Mouse (Mus musculus) ES-E14 (cell line): ENCODE measurements around the gene Ltf. TPM values are rescaled to one million over a fixed set of nuclear protein-coding genes. Genes with fewer than 3 reads are reported as not detected.

Experiments
- DNase-seq: peaks from one replicate; pipeline ENCODE4 v3.0.0-alpha.2; 2013; ENCODE audit warnings: low read depth, low spot score
- H3K27ac ChIP-seq: 2 replicates; pipeline ENCODE4 v1.5.1; 2012; ENCODE audit warnings: low read depth, mild to moderate bottlenecking, low read length, moderate library complexity, mixed read lengths; ENCODE audit not compliant: poor library complexity, insufficient read depth, severe bottlenecking
- H3K36me3 ChIP-seq: 2 replicates; pipeline ENCODE4 v1.6.1; 2012; ENCODE audit warnings: mild to moderate bottlenecking, low read length, moderate library complexity, mixed read lengths; ENCODE audit not compliant: control insufficient read depth, poor library complexity, insufficient read depth, severe bottlenecking
- H3K4me1 ChIP-seq, 2 experiments: fragments of 150-350 bp in 1 of 2; sonication (generic) in 1 of 2; 2 replicates each; pipeline ENCODE4 v1.6.1; 2012; ENCODE audit warnings: low read length in 2 of 2, mild to moderate bottlenecking in 1 of 2, mixed read lengths in 1 of 2; ENCODE audit not compliant: control insufficient read depth in 2 of 2, insufficient read depth in 2 of 2, poor library complexity in 1 of 2
- H3K4me3 ChIP-seq, 2 experiments: fragments of 150-350 bp in 1 of 2; sonication (generic) in 1 of 2; 2 replicates each; pipeline ENCODE4 v1.5.1; 2012; ENCODE audit warnings: low read length in 2 of 2, low read depth in 1 of 2, mild to moderate bottlenecking in 1 of 2, mixed read lengths in 1 of 2; ENCODE audit not compliant: insufficient read depth in 1 of 2, poor library complexity in 1 of 2, severe bottlenecking in 1 of 2
- H3K9ac ChIP-seq: 2 replicates; pipeline ENCODE4 v1.6.1; 2012; ENCODE audit warnings: low read depth, mild to moderate bottlenecking, low read length, mixed read lengths; ENCODE audit not compliant: poor library complexity, insufficient read depth, severe bottlenecking
- H3K9me3 ChIP-seq: fragments of 150-350 bp; sonication (generic); 2 replicates; pipeline ENCODE4 v1.6.1; 2012; ENCODE audit warnings: low read depth, mild to moderate bottlenecking, low read length; ENCODE audit not compliant: control insufficient read depth, insufficient read depth
- CHD2 ChIP-seq: IDR thresholded peaks from 2 replicates; pipeline ENCODE4 v1.6.1; 2014; ENCODE audit warnings: mild to moderate bottlenecking, low read depth, low read length, inconsistent platforms
- HCFC1 ChIP-seq: IDR thresholded peaks from 2 replicates; pipeline ENCODE4 v1.6.1; 2012; ENCODE audit warnings: low read length, inconsistent platforms, borderline replicate concordance; ENCODE audit not compliant: insufficient read depth
- MAFK ChIP-seq: IDR thresholded peaks from 2 replicates; pipeline ENCODE4 v1.6.1; 2014; ENCODE audit warnings: mild to moderate bottlenecking, low read depth, low read length, inconsistent platforms; ENCODE audit not compliant: insufficient read depth
- ZC3H11A ChIP-seq: IDR thresholded peaks from 2 replicates; pipeline ENCODE4 v1.6.1; 2012; ENCODE audit warnings: low read depth, mild to moderate bottlenecking, inconsistent platforms, low read length, borderline replicate concordance
- ZNF384 ChIP-seq: IDR thresholded peaks from 2 replicates; pipeline ENCODE4 v1.6.1; 2012; ENCODE audit warnings: low read depth, low read length, inconsistent platforms
- in situ Hi-C, 2 experiments: fragments of 600-800 bp; cut with MboI; formaldehyde crosslinking; loops; one replicate each; pipeline ENCODE4 v1.15.1; 2025; ENCODE audit warnings: low sequenced_read_pairs in 2 of 2, inconsistent platforms in 1 of 2; ENCODE audit not compliant: unreplicated experiment in 2 of 2
- total RNA-seq: library from RNA; depleted of rRNA; stranded (reverse); fragments of 300-350 nt; gene quantifications from 2 replicates; pipeline ENCODE4 v1.2.3, GENCODE M21; 2012

The Ltf gene
- total RNA-seq, 1 experiment: not detected

GRCm38 (mm10) chr9:111011550-111011949 is 7.5 kb upstream of the Ltf start:
- H3K36me3 ChIP-seq: no peaks in the 10 kb centered on the region
- H3K9ac ChIP-seq: no peak overlapping the region
- no peak overlapping the region for H3K27ac ChIP-seq
- in situ Hi-C loops: no loop called here
- H3K4me3 ChIP-seq: no peak overlapping the region
- no peaks in the 10 kb centered on the region for H3K9me3 ChIP-seq
- peaks cover 2 to 8% of the 10 kb centered on the region in 2 experiments; a peak in 2 of 4 replicates for H3K4me1 ChIP-seq
- no peak for TF ChIP-seq CHD2
- no peak for TF ChIP-seq HCFC1
- no peak for TF ChIP-seq MAFK
- TF ChIP-seq ZC3H11A: no peak
- TF ChIP-seq ZNF384: no peak
- no peak for DNase-seq

DNA sequence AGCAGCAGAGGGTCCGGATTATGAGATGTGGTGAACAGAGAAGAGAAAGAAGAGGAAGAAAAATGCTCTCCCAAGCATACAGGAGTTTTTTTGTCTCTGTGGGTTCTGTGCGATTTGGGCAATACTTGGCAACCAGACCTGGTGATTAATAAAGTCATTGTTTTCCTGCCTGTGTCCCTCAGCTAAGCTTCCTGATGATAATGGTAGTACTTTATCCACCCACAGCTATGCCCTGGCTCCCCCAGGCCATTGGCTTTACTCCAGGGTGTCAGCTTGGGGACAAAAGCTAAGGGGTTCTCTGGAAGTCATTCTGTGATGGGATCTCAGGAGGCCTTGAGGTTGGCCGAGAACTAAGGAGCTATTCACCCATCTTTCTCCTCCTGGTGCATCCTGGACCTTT is 7.0 kb upstream of the Ltf start:
- Histone ChIP-seq H3K4me3 (no peak overlapping the region), H3K4me1 (peaks cover 2 to 8% of the 10 kb centered on the region in 2 experiments; a peak in 2 of 4 replicates), H3K9ac (no peak overlapping the region), H3K27ac (no peak overlapping the region), H3K36me3 (no peaks in the 10 kb centered on the region), H3K9me3 (no peaks in the 10 kb centered on the region)
- TF ChIP-seq MAFK (no peak), ZC3H11A (no peak), CHD2 (no peak), HCFC1 (no peak), ZNF384 (no peak)
- no peak for DNase-seq
- in situ Hi-C loops: no loop called here

DNA sequence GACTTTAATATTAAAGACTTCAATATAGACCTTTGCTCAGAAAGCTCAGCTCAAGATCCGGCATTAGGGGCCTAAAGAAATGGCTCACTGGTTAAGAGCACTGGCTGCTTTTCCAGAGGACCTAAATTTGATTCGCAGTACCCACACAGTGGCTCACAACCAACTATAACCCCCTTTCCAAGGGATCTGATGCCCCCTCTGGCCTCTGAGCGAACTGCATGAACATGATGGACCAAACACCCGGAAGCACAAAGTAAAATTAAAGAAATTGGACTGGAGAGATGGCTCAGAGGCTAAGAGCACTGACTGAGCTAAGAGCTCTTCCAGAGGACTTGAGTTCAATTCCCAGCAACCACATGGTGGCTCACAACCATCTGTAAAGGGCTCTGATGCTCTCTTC is 3.4 kb upstream of the Ltf start:
- Histone ChIP-seq H3K9ac (no peak overlapping the region), H3K9me3 (no peaks in the 10 kb centered on the region), H3K36me3 (no peaks in the 10 kb centered on the region), H3K4me1 (no peaks in the 10 kb centered on the region), H3K27ac (no peak overlapping the region), H3K4me3 (no peak overlapping the region)
- in situ Hi-C loops: no loop called here
- TF ChIP-seq ZC3H11A (no peak), HCFC1 (no peak), ZNF384 (no peak)
- peak; percentile 42 for DNase-seq

- H3K9ac ChIP-seq: no peak overlapping the region
Measured at GRCm38 (mm10) chr9:111026791-111027190, 7.7 kb downstream of the Ltf start.

DNA sequence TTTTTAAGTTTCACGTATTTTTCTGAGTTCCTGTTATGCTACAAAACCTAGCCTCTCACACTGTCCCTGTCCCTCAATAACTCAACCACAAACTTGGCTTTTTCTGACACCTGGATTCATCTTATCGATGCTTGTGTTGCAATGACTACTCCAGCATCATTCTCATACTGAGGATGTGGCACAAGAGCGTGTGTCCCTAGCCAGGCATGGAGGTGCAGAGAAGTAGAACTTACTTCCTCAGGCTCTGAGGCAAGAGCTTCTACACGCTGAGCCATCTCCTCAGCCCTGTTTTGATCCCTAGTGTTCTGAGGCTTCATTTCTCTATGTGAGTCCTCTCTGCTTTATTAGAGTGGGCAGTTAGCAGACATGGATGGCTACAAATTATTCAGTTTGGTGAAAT is 14.6 kb downstream of the Ltf start:
- H3K27ac ChIP-seq: no peak overlapping the region
- no peak overlapping the region for H3K4me3 ChIP-seq
- no peaks in the 10 kb centered on the region for H3K36me3 ChIP-seq
- no peak for DNase-seq
- in situ Hi-C loops: no loop called here
- H3K9me3 ChIP-seq: no peaks in the 10 kb centered on the region
- no peak for TF ChIP-seq ZC3H11A
- no peak for TF ChIP-seq HCFC1
- H3K9ac ChIP-seq: no peak overlapping the region
- no peaks in the 10 kb centered on the region for H3K4me1 ChIP-seq

More at GRCm38 (mm10) chr9:111026791-111027190, 7.7 kb downstream of the Ltf start:
- H3K36me3 ChIP-seq: no peaks in the 10 kb centered on the region
- in situ Hi-C loops: no loop called here
- TF ChIP-seq MAFK: no peak
- no peak for TF ChIP-seq CHD2
- H3K4me1 ChIP-seq: no peaks in the 10 kb centered on the region
- no peaks in the 10 kb centered on the region for H3K9me3 ChIP-seq
- H3K4me3 ChIP-seq: no peak overlapping the region
- H3K27ac ChIP-seq: no peak overlapping the region
- DNase-seq: no peak
